Mouse (Mus musculus) liver, embryonic 14.5 days (tissue): ENCODE measurements at regions not wholly inside any gene's neighbourhood (a gene's known extent, or its start where the extent isn't known, plus 50 kb on each side); places are given as distances from the start of the nearest gene placed in this dataset.

Experiments
- CTCF ChIP-seq: IDR thresholded peaks from 2 replicates; pipeline ENCODE4 v1.5.1; 2016; ENCODE audit warnings: antibody characterized with exemption, low read depth, control low read depth
- EP300 ChIP-seq: IDR thresholded peaks from 2 replicates; pipeline ENCODE4 v1.6.1; 2016; ENCODE audit warnings: antibody characterized with exemption, low read depth

DNA sequence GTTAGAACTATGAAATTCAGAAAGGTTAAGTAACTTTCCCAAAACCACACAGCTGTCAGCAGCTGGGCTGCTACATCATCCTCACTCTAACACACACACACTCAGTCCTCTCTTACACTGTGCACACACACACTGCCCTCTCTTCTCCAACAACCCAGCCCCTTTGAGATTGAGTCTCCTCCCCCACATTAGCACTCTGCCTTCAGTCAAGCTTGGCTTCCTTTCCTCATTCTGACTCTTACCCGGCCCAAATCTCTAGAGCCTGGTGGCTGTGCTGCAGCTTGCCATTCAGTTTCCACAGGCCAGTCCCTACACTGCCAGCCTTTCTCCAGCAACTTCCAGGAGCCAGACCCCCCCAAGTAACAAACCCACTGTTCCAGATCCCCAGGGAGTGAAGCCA is 602.0 kb upstream of the Adam5 start:
- no peak for TF ChIP-seq CTCF
- TF ChIP-seq EP300: no peak
